Mouse (Mus musculus): ENCODE results near the gene Hoxd3.

DNA sequence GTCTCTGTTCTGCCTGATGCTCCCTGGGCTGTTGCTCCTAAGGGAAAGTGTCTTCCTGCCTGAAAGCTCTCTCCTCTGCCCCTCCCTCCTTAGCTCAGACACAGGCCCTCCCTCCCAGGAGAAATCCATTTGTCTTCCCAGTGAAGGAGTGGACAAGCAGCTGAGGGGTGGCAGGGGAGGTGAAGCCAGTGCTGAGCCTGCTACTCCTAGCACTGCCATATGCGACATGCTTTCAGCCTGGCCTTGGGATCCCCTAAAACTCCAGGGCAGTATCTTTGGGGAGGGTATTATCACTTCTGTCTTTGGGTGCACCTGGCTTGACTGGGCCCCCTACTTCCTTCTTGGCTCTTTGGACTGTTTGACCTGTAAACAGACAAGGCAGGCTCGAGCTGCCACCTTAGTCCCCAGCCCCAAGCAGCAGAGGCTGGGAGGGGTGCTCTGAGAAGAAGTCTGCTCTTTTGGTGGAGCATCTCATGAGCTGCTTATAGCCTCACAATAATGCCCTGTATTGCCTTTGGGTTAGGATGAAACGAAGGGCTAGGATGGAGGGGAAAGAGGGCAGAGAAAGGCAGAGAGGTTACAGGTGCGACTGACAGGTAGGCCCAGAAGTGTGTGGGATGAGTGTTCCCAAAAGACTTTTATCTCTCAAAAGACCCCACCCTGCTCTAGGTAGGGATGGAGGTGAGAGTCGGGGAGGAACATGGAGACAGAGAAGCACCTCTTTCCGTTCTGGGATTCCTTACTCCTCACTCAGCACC lies 34.0 kb downstream of the Hoxd3 start:
- no peak for TF ChIP-seq POLR2A (IDR thresholded peaks at IDR 0.05; ENCODE audit: borderline replicate concordance, extremely low read depth, low read depth, low read length)
- TF ChIP-seq CTCF (IDR thresholded peaks at IDR 0.05; ENCODE audit: insufficient read depth, low read length), result no peak

All from lung, adult 2 months (tissue).